Mouse (Mus musculus) lung, postnatal 0 days (tissue): ENCODE results near the gene Serpinb6a.

ENCODE experiments used
- CTCF ChIP-seq: IDR thresholded peaks from 2 replicates; pipeline ENCODE4 v1.5.1; 2016; ENCODE audit warnings: antibody characterized with exemption, mild to moderate bottlenecking
- EP300 ChIP-seq: IDR thresholded peaks from 2 replicates; pipeline ENCODE4 v1.6.1; 2016; ENCODE audit warnings: antibody characterized with exemption, mild to moderate bottlenecking, control low read depth

- no peak for TF ChIP-seq CTCF
- TF ChIP-seq EP300: 0 out of 2 replicates have a peak, but pooled peaks have one; percentile 15
Observed at GRCm38 (mm10) chr13:33965056-33966024, 37.3 kb downstream of the Serpinb6a start.
